Mouse (Mus musculus): ENCODE measurements around the gene A4galt. TPM values are rescaled to one million over a fixed set of nuclear protein-coding genes. Genes with fewer than 3 reads are reported as not detected.

The A4galt gene
- polyA plus RNA-seq, 1 experiment from 2014 or later: 2.3 TPM

GRCm38 (mm10) chr15:83293706-83294645 lies 42.4 kb upstream of the A4galt start:
- Histone ChIP-seq H3K4me2 (ENCODE audit: low read length) (no peak overlapping the region), H3K27me3 (replicated peaks; ENCODE audit: control insufficient read depth, insufficient read depth, low read length) (no peaks in the 10 kb centered on the region), H3K9me3 (replicated peaks; ENCODE audit: control insufficient read depth, low read length) (no peaks in the 10 kb centered on the region), H3K4me1 (ENCODE audit: control insufficient read depth, insufficient read depth, low read length) (no peaks in the 10 kb centered on the region), H3K9ac (ENCODE audit: low read length) (no peak overlapping the region), H3K4me3 (ENCODE audit: low read depth, low read length) (no peak overlapping the region), H3K27ac (ENCODE audit: low read depth, low read length) (no peak overlapping the region), H3K36me3 (ENCODE audit: control insufficient read depth, insufficient read depth, low read length) (no peaks in the 10 kb centered on the region)
- ATAC-seq (no peak), DNase-seq (ENCODE audit: low spot score) (peak; percentile 32)
- WGBS: 68% methylated on average over 8 of the region's 8 CpGs

GRCm38 (mm10) chr15:83293144-83293543 lies 41.6 kb upstream of the A4galt start:
- Histone ChIP-seq H3K4me3 (ENCODE audit: low read depth, low read length) (no peak overlapping the region), H3K4me2 (ENCODE audit: low read length) (no peak overlapping the region), H3K9me3 (replicated peaks; ENCODE audit: control insufficient read depth, low read length) (no peaks in the 10 kb centered on the region), H3K27ac (ENCODE audit: low read depth, low read length) (no peak overlapping the region), H3K27me3 (replicated peaks; ENCODE audit: control insufficient read depth, insufficient read depth, low read length) (no peaks in the 10 kb centered on the region), H3K36me3 (ENCODE audit: control insufficient read depth, insufficient read depth, low read length) (no peaks in the 10 kb centered on the region), H3K4me1 (ENCODE audit: control insufficient read depth, insufficient read depth, low read length) (no peaks in the 10 kb centered on the region), H3K9ac (ENCODE audit: low read length) (no peak overlapping the region)
- DNase-seq (ENCODE audit: low spot score): no peak
- ATAC-seq: no peak
- WGBS: 79% methylated on average over 6 of the region's 6 CpGs

GRCm38 (mm10) chr15:83292261-83293056 lies 40.9 kb upstream of the A4galt start:
- no peak overlapping the region for H3K9ac ChIP-seq (ENCODE audit: low read length)
- ATAC-seq: no peak
- DNase-seq (ENCODE audit: low spot score): no peak
- H3K4me2 ChIP-seq (ENCODE audit: low read length): no peak overlapping the region
- 92% methylated on average over 13 of the region's 13 CpGs for WGBS
- H3K4me1 ChIP-seq (ENCODE audit: control insufficient read depth, insufficient read depth, low read length): no peaks in the 10 kb centered on the region
- no peaks in the 10 kb centered on the region for H3K9me3 ChIP-seq (replicated peaks; ENCODE audit: control insufficient read depth, low read length)
- H3K4me3 ChIP-seq (ENCODE audit: low read depth, low read length): no peak overlapping the region
- no peaks in the 10 kb centered on the region for H3K36me3 ChIP-seq (ENCODE audit: control insufficient read depth, insufficient read depth, low read length)
- no peak overlapping the region for H3K27ac ChIP-seq (ENCODE audit: low read depth, low read length)
- H3K27me3 ChIP-seq (replicated peaks; ENCODE audit: control insufficient read depth, insufficient read depth, low read length): no peaks in the 10 kb centered on the region

GRCm38 (mm10) chr15:83290899-83291298 lies 39.3 kb upstream of the A4galt start:
- WGBS: 84% methylated on average over 2 of the region's 2 CpGs
- ATAC-seq: no peak
- H3K4me3 ChIP-seq (ENCODE audit: low read depth, low read length): no peak overlapping the region

GRCm38 (mm10) chr15:83284828-83285227 lies 33.3 kb upstream of the A4galt start:
- Histone ChIP-seq H3K4me1 (ENCODE audit: control insufficient read depth, insufficient read depth, low read length) (no peaks in the 10 kb centered on the region), H3K4me2 (ENCODE audit: low read length) (no peak overlapping the region), H3K9ac (ENCODE audit: low read length) (no peak overlapping the region), H3K9me3 (replicated peaks; ENCODE audit: control insufficient read depth, low read length) (no peaks in the 10 kb centered on the region), H3K36me3 (ENCODE audit: control insufficient read depth, insufficient read depth, low read length) (no peaks in the 10 kb centered on the region), H3K4me3 (ENCODE audit: low read depth, low read length) (no peak overlapping the region), H3K27me3 (replicated peaks; ENCODE audit: control insufficient read depth, insufficient read depth, low read length) (no peaks in the 10 kb centered on the region), H3K27ac (ENCODE audit: low read depth, low read length) (no peak overlapping the region)
- DNase-seq (ENCODE audit: low spot score): no peak
- 75% methylated on average over 8 of the region's 8 CpGs for WGBS
- no peak for ATAC-seq

More at GRCm38 (mm10) chr15:83290899-83291298, 39.3 kb upstream of the A4galt start:
- H3K27me3 ChIP-seq (replicated peaks; ENCODE audit: control insufficient read depth, insufficient read depth, low read length): no peaks in the 10 kb centered on the region
- H3K4me1 ChIP-seq (ENCODE audit: control insufficient read depth, insufficient read depth, low read length): no peaks in the 10 kb centered on the region
- no peak overlapping the region for H3K27ac ChIP-seq (ENCODE audit: low read depth, low read length)
- no peak overlapping the region for H3K9ac ChIP-seq (ENCODE audit: low read length)
- H3K9me3 ChIP-seq (replicated peaks; ENCODE audit: control insufficient read depth, low read length): no peaks in the 10 kb centered on the region
- no peak for DNase-seq (ENCODE audit: low spot score)
- no peak overlapping the region for H3K4me2 ChIP-seq (ENCODE audit: low read length)
- H3K36me3 ChIP-seq (ENCODE audit: control insufficient read depth, insufficient read depth, low read length): no peaks in the 10 kb centered on the region

- H3K36me3 ChIP-seq (ENCODE audit: control insufficient read depth, insufficient read depth, low read length): no peaks in the 10 kb centered on the region
- H3K27ac ChIP-seq (ENCODE audit: low read depth, low read length): no peak overlapping the region
- H3K4me1 ChIP-seq (ENCODE audit: control insufficient read depth, insufficient read depth, low read length): no peaks in the 10 kb centered on the region
- no peak overlapping the region for H3K4me3 ChIP-seq (ENCODE audit: low read depth, low read length)
- H3K9ac ChIP-seq (ENCODE audit: low read length): no peak overlapping the region
- DNase-seq (ENCODE audit: low spot score) (no peak), ATAC-seq (no peak)
- no peaks in the 10 kb centered on the region for H3K9me3 ChIP-seq (replicated peaks; ENCODE audit: control insufficient read depth, low read length)
- no peaks in the 10 kb centered on the region for H3K27me3 ChIP-seq (replicated peaks; ENCODE audit: control insufficient read depth, insufficient read depth, low read length)
- WGBS: 67% methylated on average over 5 of the region's 5 CpGs
- H3K4me2 ChIP-seq (ENCODE audit: low read length): no peak overlapping the region
Observed at GRCm38 (mm10) chr15:83282397-83282796, 30.8 kb upstream of the A4galt start.

- Histone ChIP-seq H3K27ac (ENCODE audit: low read depth, low read length) (no peak overlapping the region), H3K27me3 (replicated peaks; ENCODE audit: control insufficient read depth, insufficient read depth, low read length) (no peaks in the 10 kb centered on the region), H3K9me3 (replicated peaks; ENCODE audit: control insufficient read depth, low read length) (no peaks in the 10 kb centered on the region), H3K36me3 (ENCODE audit: control insufficient read depth, insufficient read depth, low read length) (no peaks in the 10 kb centered on the region), H3K4me3 (ENCODE audit: low read depth, low read length) (no peak overlapping the region), H3K4me2 (ENCODE audit: low read length) (no peak overlapping the region), H3K9ac (ENCODE audit: low read length) (no peak overlapping the region), H3K4me1 (ENCODE audit: control insufficient read depth, insufficient read depth, low read length) (no peaks in the 10 kb centered on the region)
- DNase-seq (ENCODE audit: low spot score): no peak
- 83% methylated on average over 11 of the region's 11 CpGs for WGBS
- ATAC-seq: no peak
Observed at GRCm38 (mm10) chr15:83281303-83281702, 29.7 kb upstream of the A4galt start.

DNA sequence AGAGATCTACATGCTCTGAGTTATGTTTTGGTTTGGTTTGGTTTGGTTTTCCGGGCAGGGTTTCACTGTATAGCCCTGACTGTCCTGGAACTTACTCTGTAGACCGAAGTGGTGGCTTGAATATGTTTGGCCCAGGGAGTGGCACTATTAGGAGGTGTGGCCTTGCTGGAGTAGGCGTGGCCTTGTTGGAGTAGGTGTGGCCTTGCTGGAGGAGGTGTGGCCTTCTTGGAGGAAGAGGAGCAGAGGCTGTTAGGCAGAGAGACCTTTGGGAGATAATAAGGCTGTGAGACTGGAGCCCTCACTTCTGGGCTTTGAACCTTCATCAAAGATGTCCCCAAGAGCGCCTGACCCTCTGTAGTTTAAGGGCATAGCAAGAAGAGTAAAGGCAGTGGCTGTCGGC lies 27.0 kb upstream of the A4galt start:
- H3K27me3 ChIP-seq (replicated peaks; ENCODE audit: control insufficient read depth, insufficient read depth, low read length): no peaks in the 10 kb centered on the region
- 85% methylated on average over 5 of the region's 5 CpGs for WGBS
- H3K4me1 ChIP-seq (ENCODE audit: control insufficient read depth, insufficient read depth, low read length): no peaks in the 10 kb centered on the region
- H3K27ac ChIP-seq (ENCODE audit: low read depth, low read length): no peak overlapping the region
- H3K36me3 ChIP-seq (ENCODE audit: control insufficient read depth, insufficient read depth, low read length): no peaks in the 10 kb centered on the region
- H3K9ac ChIP-seq (ENCODE audit: low read length): no peak overlapping the region
- no peak overlapping the region for H3K4me2 ChIP-seq (ENCODE audit: low read length)
- ATAC-seq (no peak), DNase-seq (ENCODE audit: low spot score) (no peak)
- H3K9me3 ChIP-seq (replicated peaks; ENCODE audit: control insufficient read depth, low read length): no peaks in the 10 kb centered on the region
- H3K4me3 ChIP-seq (ENCODE audit: low read depth, low read length): no peak overlapping the region

DNA sequence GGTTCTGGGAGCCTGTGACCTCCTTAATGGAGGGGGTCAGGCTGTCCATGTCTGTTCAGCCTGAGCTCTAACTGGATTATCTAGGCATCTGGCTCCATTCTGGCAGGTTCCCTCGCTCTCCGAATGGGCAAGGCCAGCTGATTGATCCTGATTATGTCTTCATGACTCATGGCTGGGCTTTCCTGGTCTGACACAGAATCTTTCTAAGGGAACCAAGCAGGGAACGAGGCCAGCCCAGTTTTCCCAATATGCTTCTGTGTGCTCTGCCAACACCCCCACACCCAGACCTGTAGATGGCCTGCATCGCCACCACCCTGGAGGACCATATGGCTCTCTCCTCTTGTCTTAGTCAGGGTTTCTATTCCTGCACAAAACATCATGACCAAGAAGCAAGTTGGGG lies 25.9 kb upstream of the A4galt start:
- 85% methylated on average over 4 of the region's 4 CpGs for WGBS
- ATAC-seq (no peak), DNase-seq (ENCODE audit: low spot score) (no peak)
- Histone ChIP-seq H3K27ac (ENCODE audit: low read depth, low read length) (no peak overlapping the region), H3K27me3 (replicated peaks; ENCODE audit: control insufficient read depth, insufficient read depth, low read length) (no peaks in the 10 kb centered on the region), H3K4me1 (ENCODE audit: control insufficient read depth, insufficient read depth, low read length) (no peaks in the 10 kb centered on the region), H3K4me3 (ENCODE audit: low read depth, low read length) (no peak overlapping the region), H3K9me3 (replicated peaks; ENCODE audit: control insufficient read depth, low read length) (no peaks in the 10 kb centered on the region), H3K9ac (ENCODE audit: low read length) (no peak overlapping the region), H3K36me3 (ENCODE audit: control insufficient read depth, insufficient read depth, low read length) (no peaks in the 10 kb centered on the region), H3K4me2 (ENCODE audit: low read length) (no peak overlapping the region)

All from forebrain, embryonic 14.5 days (tissue).